Mouse (Mus musculus): ENCODE measurements around the gene Mup9. TPM values are rescaled to one million over a fixed set of nuclear protein-coding genes. Genes with fewer than 3 reads are reported as not detected.

Mup9 gene
- not detected for polyA plus RNA-seq (2014; fragmentation: Illumina TruSeq; extraction: RNeasy Lipid Tissue Mini Kit (QIAGEN cat#74804); ENCODE audit: low read depth, low replicate concordance)

DNA sequence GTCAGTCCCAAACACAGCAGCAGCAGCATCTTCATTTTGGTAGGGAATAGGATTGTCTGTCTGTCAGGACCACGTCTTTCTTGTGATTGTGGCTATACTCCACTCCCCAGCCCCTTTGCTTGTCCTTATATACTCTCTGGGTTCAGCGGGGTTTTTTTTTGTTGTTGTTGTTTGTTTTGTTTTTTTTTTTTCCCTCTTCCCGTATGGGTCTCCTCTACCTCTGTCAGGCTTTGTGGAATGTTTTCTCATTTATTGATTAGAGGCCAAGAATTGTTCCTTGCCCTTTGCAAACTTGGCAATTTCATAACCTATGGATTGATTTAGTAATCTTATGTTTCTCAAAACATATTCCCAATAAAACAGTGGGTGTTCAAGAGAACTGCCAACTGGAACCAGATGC lies at the start of gene Mup9:
Gene Mup9, minus strand, starts transcription at position 101 of the 400 bp plus-strand sequence.

Other genes starting within 250 kb of the Mup9 start
- gene Mup8, start 199.4 kb downstream of the Mup9 start, polyA plus RNA-seq (2014; fragmentation: Illumina TruSeq; extraction: RNeasy Lipid Tissue Mini Kit (QIAGEN cat#74804); ENCODE audit: low read depth, low replicate concordance) = not detected
- gene Mup1, start 80.0 kb upstream of the Mup9 start, polyA plus RNA-seq (2014; fragmentation: Illumina TruSeq; extraction: RNeasy Lipid Tissue Mini Kit (QIAGEN cat#74804); ENCODE audit: low read depth, low replicate concordance) = not detected
- not detected for gene Mup10, start 160.2 kb upstream of the Mup9 start, polyA plus RNA-seq (2014; fragmentation: Illumina TruSeq; extraction: RNeasy Lipid Tissue Mini Kit (QIAGEN cat#74804); ENCODE audit: low read depth, low replicate concordance)
- 4.5 TPM for gene Mup11, start 240.5 kb upstream of the Mup9 start, polyA plus RNA-seq (2014; fragmentation: Illumina TruSeq; extraction: RNeasy Lipid Tissue Mini Kit (QIAGEN cat#74804); ENCODE audit: low read depth, low replicate concordance)

All from heart, adult 10 weeks (tissue).